Mouse (Mus musculus) stomach, embryonic 15.5 days (tissue): ENCODE data around the gene Gchfr. TPM values are rescaled to one million over a fixed set of nuclear protein-coding genes. Genes with fewer than 3 reads are reported as not detected.
A peak's percentile ranks its signal among the peaks of the same experiment; 100 is the strongest.

Experiments used
- ATAC-seq: fragments of 200-750 bp; cut with Nextera tagmentation; 2 replicates; pipeline ENCODE4 v1.8.0; 2017; ENCODE audit warnings: low read depth, moderate number of reproducible peaks, moderate TSS enrichment; ENCODE audit not compliant: insufficient read depth, low FRiP score
- H3K27ac ChIP-seq: fragments of 300-500 bp; sonication (generic); 2 replicates; pipeline ENCODE4 v1.5.1; 2015; ENCODE audit warnings: mild to moderate bottlenecking, inconsistent platforms
- H3K27me3 ChIP-seq: fragments of 300-500 bp; sonication (generic); replicated peaks from 2 replicates; pipeline ENCODE4 v1.6.1; 2015; ENCODE audit warnings: inconsistent platforms
- H3K36me3 ChIP-seq: fragments of 300-500 bp; sonication (generic); 2 replicates; pipeline ENCODE4 v1.6.1; 2015; ENCODE audit warnings: inconsistent platforms
- H3K4me1 ChIP-seq: fragments of 300-500 bp; sonication (generic); 2 replicates; pipeline ENCODE4 v1.6.1; 2015; ENCODE audit warnings: inconsistent platforms
- H3K4me2 ChIP-seq: fragments of 300-500 bp; sonication (generic); 2 replicates; pipeline ENCODE4 v1.6.1; 2015; ENCODE audit warnings: mild to moderate bottlenecking, inconsistent platforms
- H3K4me3 ChIP-seq: fragments of 300-500 bp; sonication (generic); replicated peaks from 2 replicates; pipeline ENCODE4 v1.5.1; 2015; ENCODE audit warnings: inconsistent platforms
- H3K9ac ChIP-seq: fragments of 300-500 bp; sonication (generic); 2 replicates; pipeline ENCODE4 v1.6.1; 2015; ENCODE audit warnings: inconsistent platforms
- H3K9me3 ChIP-seq: fragments of 300-500 bp; sonication (generic); 2 replicates; pipeline ENCODE4 v1.6.1; 2016; ENCODE audit warnings: inconsistent platforms
- WGBS: fragments of 180-500 bp; shearing (Covaris S2); methylation state at CpG from one replicate; pipeline ENCODE4 v1.1.7; 2015; 5-methylcytosine and 5-hydroxymethylcytosine counted together
- polyA plus RNA-seq: library from polyadenylated mRNA; unstranded; fragments of >200 nt; fragmentation: Nextera tagmentation; extraction: Ambion mirVana; gene quantifications from 2 replicates; pipeline ENCODE4 v1.2.1, GENCODE M21; 2015

The Gchfr gene
- polyA plus RNA-seq, 1 experiment from 2014 or later = 16.4 TPM

- Histone ChIP-seq H3K9ac (no peak within 1 kb of the TSS), H3K27ac (0 out of 2 replicates have a peak within 1 kb of the TSS, but pooled peaks have one; percentile 16), H3K4me1 (peaks cover 15% of the 10 kb centered on the region; the same call in 1 of the 2 replicates), H3K36me3 (0 out of 2 replicates have a peak, but pooled peaks cover 8% of the 10 kb centered on the region), H3K4me2 (no peak within 1 kb of the TSS), H3K9me3 (no peaks in the 10 kb centered on the region), H3K27me3 (no peaks in the 10 kb centered on the region), H3K4me3 (no peak within 1 kb of the TSS)
- ATAC-seq = no peak
- WGBS = 60% methylated on average over 8 of the region's 8 CpGs
These were observed 6.5 kb downstream of the Gchfr start, which contains the start of gene Gm14137 for GRCm38 (mm10) chr2:119173991-119174651. TSS of gene Gm14137 (plus strand) at chr2:119174509.

GRCm38 (mm10) chr2:119174866-119175265, 7.3 kb downstream of the Gchfr start:
- 73% methylated on average over 14 of the region's 14 CpGs for WGBS
- Histone ChIP-seq H3K9ac (no peak overlapping the region), H3K4me1 (peaks cover 15% of the 10 kb centered on the region; the same call in 1 of the 2 replicates), H3K4me3 (no peak overlapping the region), H3K27ac (no peak overlapping the region), H3K9me3 (no peaks in the 10 kb centered on the region), H3K4me2 (no peak overlapping the region), H3K36me3 (0 out of 2 replicates have a peak, but pooled peaks cover 13% of the 10 kb centered on the region), H3K27me3 (no peaks in the 10 kb centered on the region)
- no peak for ATAC-seq

GRCm38 (mm10) chr2:119175614-119176013, 8.0 kb downstream of the Gchfr start:
- H3K9me3 ChIP-seq = no peaks in the 10 kb centered on the region
- H3K9ac ChIP-seq = no peak overlapping the region
- H3K27ac ChIP-seq = peak overlapping the region; percentile 16; the same call in 1 of the 2 replicates
- H3K4me2 ChIP-seq = no peak overlapping the region
- H3K36me3 ChIP-seq = 0 out of 2 replicates have a peak, but pooled peaks cover 13% of the 10 kb centered on the region
- H3K4me1 ChIP-seq = peaks cover 15% of the 10 kb centered on the region; the same call in 1 of the 2 replicates
- no peak for ATAC-seq
- no peak overlapping the region for H3K4me3 ChIP-seq
- H3K27me3 ChIP-seq = no peaks in the 10 kb centered on the region
- 50% methylated on average over 6 of the region's 6 CpGs for WGBS

GRCm38 (mm10) chr2:119176761-119177160, 9.2 kb downstream of the Gchfr start:
- no peak overlapping the region for H3K4me3 ChIP-seq
- ATAC-seq = no peak

GRCm38 (mm10) chr2:119177384-119177939, 9.9 kb downstream of the Gchfr start:
- Histone ChIP-seq H3K4me1 (peaks cover 9% of the 10 kb centered on the region; the same call in 1 of the 2 replicates), H3K9me3 (no peaks in the 10 kb centered on the region), H3K36me3 (peaks cover 8% of the 10 kb centered on the region; the same call in 1 of the 2 replicates), H3K27me3 (no peaks in the 10 kb centered on the region), H3K27ac (no peak overlapping the region), H3K4me2 (no peak overlapping the region), H3K4me3 (no peak overlapping the region), H3K9ac (no peak overlapping the region)
- WGBS = 84% methylated on average over 5 of the region's 5 CpGs
- ATAC-seq = no peak

More at GRCm38 (mm10) chr2:119176761-119177160, 9.2 kb downstream of the Gchfr start:
- Histone ChIP-seq H3K27me3 (no peaks in the 10 kb centered on the region), H3K4me2 (no peak overlapping the region), H3K36me3 (0 out of 2 replicates have a peak, but pooled peaks cover 10% of the 10 kb centered on the region), H3K27ac (no peak overlapping the region), H3K9ac (no peak overlapping the region), H3K9me3 (no peaks in the 10 kb centered on the region), H3K4me1 (peaks cover 13% of the 10 kb centered on the region; the same call in 1 of the 2 replicates)
- 50% methylated on average over 3 of the region's 3 CpGs for WGBS

GRCm38 (mm10) chr2:119182914-119183313, 15.3 kb downstream of the Gchfr start:
- 89% methylated on average over 7 of the region's 7 CpGs for WGBS
- Histone ChIP-seq H3K4me1 (no peaks in the 10 kb centered on the region), H3K9me3 (no peaks in the 10 kb centered on the region), H3K9ac (no peak overlapping the region), H3K4me3 (no peak overlapping the region), H3K27ac (no peak overlapping the region), H3K36me3 (peaks cover 20% of the 10 kb centered on the region), H3K4me2 (no peak overlapping the region), H3K27me3 (no peaks in the 10 kb centered on the region)
- no peak for ATAC-seq

- Histone ChIP-seq H3K27ac (no peak overlapping the region), H3K27me3 (no peaks in the 10 kb centered on the region), H3K9ac (no peak overlapping the region), H3K36me3 (peaks cover 8% of the 10 kb centered on the region; the same call in 1 of the 2 replicates), H3K9me3 (no peaks in the 10 kb centered on the region), H3K4me3 (peak overlapping the region; percentile 31), H3K4me1 (no peaks in the 10 kb centered on the region), H3K4me2 (peak overlapping the region; percentile 68)
- ATAC-seq = peak; percentile 83
- WGBS = 8% methylated on average over 15 of the region's 15 CpGs
These were observed 21.6 kb downstream of the Gchfr start for GRCm38 (mm10) chr2:119189029-119189710.

- Histone ChIP-seq H3K9me3 (no peaks in the 10 kb centered on the region), H3K4me1 (no peaks in the 10 kb centered on the region), H3K9ac (no peak overlapping the region), H3K27me3 (no peaks in the 10 kb centered on the region), H3K4me3 (no peak overlapping the region), H3K4me2 (no peak overlapping the region), H3K36me3 (no peaks in the 10 kb centered on the region), H3K27ac (no peak overlapping the region)
- ATAC-seq = no peak
- 65% methylated on average over 5 of the region's 5 CpGs for WGBS
These were observed 23.4 kb downstream of the Gchfr start for GRCm38 (mm10) chr2:119190969-119191368.

GRCm38 (mm10) chr2:119194140-119194539, 26.6 kb downstream of the Gchfr start:
- Histone ChIP-seq H3K36me3 (no peaks in the 10 kb centered on the region), H3K4me3 (no peak overlapping the region), H3K4me1 (0 out of 2 replicates have a peak, but pooled peaks cover 2% of the 10 kb centered on the region), H3K27ac (no peak overlapping the region), H3K9me3 (no peaks in the 10 kb centered on the region), H3K9ac (no peak overlapping the region), H3K4me2 (no peak overlapping the region), H3K27me3 (no peaks in the 10 kb centered on the region)
- WGBS = 83% methylated on average over 5 of the region's 5 CpGs
- no peak for ATAC-seq

- no peak overlapping the region for H3K4me2 ChIP-seq
- no peak for ATAC-seq
- H3K27me3 ChIP-seq = no peaks in the 10 kb centered on the region
- H3K4me3 ChIP-seq = no peak overlapping the region
- no peaks in the 10 kb centered on the region for H3K9me3 ChIP-seq
- 56% methylated on average over 4 of the region's 4 CpGs for WGBS
- H3K36me3 ChIP-seq = no peaks in the 10 kb centered on the region
- H3K27ac ChIP-seq = no peak overlapping the region
- no peak overlapping the region for H3K9ac ChIP-seq
- 0 out of 2 replicates have a peak, but pooled peaks cover 2% of the 10 kb centered on the region for H3K4me1 ChIP-seq
These were observed 28.9 kb downstream of the Gchfr start for GRCm38 (mm10) chr2:119196316-119197108.

GRCm38 (mm10) chr2:119197493-119197892, 29.9 kb downstream of the Gchfr start:
- Histone ChIP-seq H3K4me1 (0 out of 2 replicates have a peak, but pooled peaks cover 2% of the 10 kb centered on the region), H3K36me3 (no peaks in the 10 kb centered on the region), H3K27me3 (no peaks in the 10 kb centered on the region), H3K4me3 (no peak overlapping the region), H3K4me2 (no peak overlapping the region), H3K9me3 (no peaks in the 10 kb centered on the region), H3K9ac (no peak overlapping the region), H3K27ac (no peak overlapping the region)
- ATAC-seq = no peak
- 62% methylated on average over 1 of the region's 1 CpGs for WGBS
